Comparison of ENCODE assay signal across 26 mouse cellular contexts in genomic region chr1:40314016-40314415, GRCm38 (mm10). TPM values are rescaled to one million over a fixed set of nuclear protein-coding genes. Genes with fewer than 3 reads are reported as not detected.
DNase-seq lines count a peak whose midpoint lies in the region; ATAC-seq and TF ChIP-seq lines count a peak whose summit lies in the region.
"Had no signal": no experiment of that assay in that cellular context is flagged by ENCODE, and none has a peak within 500 bp of the region (broad histone marks: within the 10 kb centered on the region; RNA-seq: fewer than 3 reads in every experiment).

No protein-coding gene starts in this region.

- H3K4me3 ChIP-seq in liver, postnatal 0 days (ENCODE audit: low read depth, low read length), result no peak overlapping the region
- H3K4me3 ChIP-seq in liver, embryonic 11.5 days (ENCODE audit: low read depth, low read length), result no peak overlapping the region
- H3K4me3 ChIP-seq in intestine, embryonic 15.5 days (replicated peaks), result no peak overlapping the region
- H3K4me3 ChIP-seq: embryonic facial prominence, embryonic 13.5 days; embryonic facial prominence, embryonic 15.5 days; erythroblast, embryonic 14.5 days; forebrain, embryonic 10.5 days; forebrain, embryonic 12.5 days had no signal

- H3K4me2 ChIP-seq in liver, postnatal 0 days (ENCODE audit: low read depth, low read length), result no peak overlapping the region
- H3K4me2 ChIP-seq in liver, embryonic 11.5 days, result no peak overlapping the region
- H3K4me2 ChIP-seq in intestine, embryonic 15.5 days (replicated peaks), result no peak overlapping the region
- H3K4me2 ChIP-seq: embryonic facial prominence, embryonic 13.5 days; embryonic facial prominence, embryonic 15.5 days; forebrain, embryonic 12.5 days had no signal

- no peaks in the 10 kb centered on the region for H3K4me1 ChIP-seq in liver, postnatal 0 days (ENCODE audit: insufficient read depth)
- no peaks in the 10 kb centered on the region for H3K4me1 ChIP-seq in liver, embryonic 11.5 days (replicated peaks; ENCODE audit: control insufficient read depth, insufficient read depth, low read length)
- H3K4me1 ChIP-seq in intestine, embryonic 15.5 days (replicated peaks), result no peaks in the 10 kb centered on the region
- H3K4me1 ChIP-seq: embryonic facial prominence, embryonic 15.5 days; forebrain, embryonic 10.5 days; forebrain, embryonic 12.5 days had no signal

- TF ChIP-seq EP300 in liver, postnatal 0 days (IDR thresholded peaks at IDR 0.05; ENCODE audit: low read depth), result no peak

- no peak overlapping the region for H3K9ac ChIP-seq in liver, postnatal 0 days (replicated peaks)
- H3K9ac ChIP-seq in liver, embryonic 11.5 days (ENCODE audit: low read depth, low read length), result no peak overlapping the region
- H3K9ac ChIP-seq in intestine, embryonic 15.5 days, result no peak overlapping the region
- H3K9ac ChIP-seq: embryonic facial prominence, embryonic 13.5 days; embryonic facial prominence, embryonic 15.5 days; forebrain, embryonic 12.5 days had no signal

- peak; percentile 9 for DNase-seq in liver, postnatal 0 days
- DNase-seq in liver, embryonic 11.5 days (ENCODE audit: low spot score), result no peak
- DNase-seq in ES-CJ7 (ENCODE audit: low read depth, low spot score) (peak; percentile 73), ZHBTc4 (ENCODE audit: low read depth, low spot score) (peak; percentile 51)
- DNase-seq in cerebellum, postnatal 10 days, result no peak
- no peak for DNase-seq in urinary bladder, postnatal 4 days (ENCODE audit: low spot score in 2 of 2)
- DNase-seq: adrenal gland, adult 2 months; adrenal gland, postnatal 10 days; adrenal gland, postnatal 25 days; B cell, adult 2 months; cerebellum, adult 11-12 months; cerebellum, adult 2 months; cerebellum, adult 9-10 months; cerebellum, postnatal 14 days; cerebellum, postnatal 36 days; embryo, embryonic 11 days had no signal

- ATAC-seq in liver, postnatal 0 days, result no peak
- no peak for ATAC-seq in liver, embryonic 11.5 days (replicated peaks; ENCODE audit: low FRiP score)
- ATAC-seq in intestine, embryonic 15.5 days, result no peak
- ATAC-seq: CD4-positive, CD25-positive, alpha-beta regulatory T cell, adult 4 months; forebrain, embryonic 14.5 days; forebrain, embryonic 16.5 days had no signal

- no peaks in the 10 kb centered on the region for H3K9me3 ChIP-seq in liver, postnatal 0 days (ENCODE audit: low read length)
- no peaks in the 10 kb centered on the region for H3K9me3 ChIP-seq in liver, embryonic 11.5 days (ENCODE audit: control insufficient read depth, low read length)
- H3K9me3 ChIP-seq in intestine, embryonic 15.5 days, result no peaks in the 10 kb centered on the region
- H3K9me3 ChIP-seq: embryonic facial prominence, embryonic 13.5 days; embryonic facial prominence, embryonic 15.5 days; forebrain, embryonic 10.5 days; forebrain, embryonic 12.5 days had no signal

- TF ChIP-seq CTCF in liver, postnatal 0 days (IDR thresholded peaks at IDR 0.05; ENCODE audit: low read depth), result no peak

- no peaks in the 10 kb centered on the region for H3K27me3 ChIP-seq in liver, postnatal 0 days (ENCODE audit: insufficient read depth, low read length)
- H3K27me3 ChIP-seq in liver, embryonic 11.5 days (replicated peaks; ENCODE audit: control insufficient read depth, insufficient read depth, low read length), result no peaks in the 10 kb centered on the region
- no peaks in the 10 kb centered on the region for H3K27me3 ChIP-seq in intestine, embryonic 15.5 days (replicated peaks)
- H3K27me3 ChIP-seq: CH12.LX; embryonic facial prominence, embryonic 13.5 days; embryonic facial prominence, embryonic 15.5 days; forebrain, embryonic 12.5 days had no signal

- peaks cover 12% of the 10 kb centered on the region for H3K36me3 ChIP-seq in liver, postnatal 0 days (replicated peaks; ENCODE audit: insufficient read depth, low read length)
- peaks cover 3% of the 10 kb centered on the region; the same call in 1 of the 2 replicates for H3K36me3 ChIP-seq in liver, embryonic 11.5 days (ENCODE audit: control insufficient read depth, insufficient read depth, low read length)
- no peaks in the 10 kb centered on the region for H3K36me3 ChIP-seq in intestine, embryonic 15.5 days
- H3K36me3 ChIP-seq: forebrain, embryonic 10.5 days; forebrain, embryonic 12.5 days had no signal

- no peak overlapping the region for H3K27ac ChIP-seq in liver, postnatal 0 days (ENCODE audit: low read depth)
- H3K27ac ChIP-seq in liver, embryonic 11.5 days (ENCODE audit: low read depth, low read length), result no peak overlapping the region
- H3K27ac ChIP-seq in intestine, embryonic 15.5 days, result no peak overlapping the region
- H3K27ac ChIP-seq: embryonic facial prominence, embryonic 13.5 days; embryonic facial prominence, embryonic 15.5 days; forebrain, embryonic 10.5 days; forebrain, embryonic 12.5 days had no signal

- 81% methylated on average over 12 of the region's 12 CpGs for WGBS in liver, postnatal 0 days (ENCODE audit: insufficient replicate concordance)
- WGBS in liver, embryonic 11.5 days, result 70% methylated on average over 12 of the region's 12 CpGs
- 78% methylated on average over 12 of the region's 12 CpGs for WGBS in intestine, embryonic 15.5 days

RNA-seq across cellular contexts. Expression of gene Il1rl2, which starts 10.4 kb away (rescaled TPM):
- 0.90 and 1.1 TPM in 2 replicates for polyA plus RNA-seq in liver, postnatal 0 days (2015; fragmentation: Nextera tagmentation; extraction: Ambion mirVana)
- polyA plus RNA-seq in liver, embryonic 11.5 days (2014; fragmentation: Nextera tagmentation; extraction: Ambion mirVana), result 1.7 TPM in 2 replicates
- 4.9 and 5.3 TPM in 2 replicates for polyA plus RNA-seq in intestine, embryonic 15.5 days (2015; fragmentation: Nextera tagmentation; extraction: Ambion mirVana)
- polyA plus RNA-seq: erythroblast, embryonic 14.5 days had no signal

Comparison
In these comparisons a context has a peak if more than half of its experiments do, and no peak if none do; other contexts are left out.
1. DNase-seq: peak in liver, postnatal 0 days (single experiment), ES-CJ7 (single experiment) and ZHBTc4 (single experiment); none in liver, embryonic 11.5 days (single experiment), cerebellum, postnatal 10 days (0 of 2) and urinary bladder, postnatal 4 days (0 of 2).